Mouse (Mus musculus) CH12.LX (cell line): ENCODE results near the gene Trem1.

Experiments
- CTCF ChIP-seq, 2 experiments: IDR thresholded peaks in 1 of 2; conservative IDR thresholded peaks in 1 of 2; 2 replicates each; pipeline ENCODE4 v1.5.1; 2011 to 2012; ENCODE audit warnings: low read depth in 2 of 2, low read length in 2 of 2, improper control_type of control experiment in 1 of 2, inconsistent platforms in 1 of 2, mild to moderate bottlenecking in 1 of 2, moderate library complexity in 1 of 2
- ELF1 ChIP-seq: IDR thresholded peaks from 2 replicates; pipeline ENCODE4 v1.6.1; 2014; ENCODE audit warnings: low read depth, mild to moderate bottlenecking, inconsistent platforms, low read length, improper control_type of control experiment
- MAX ChIP-seq: IDR thresholded peaks from 2 replicates; pipeline ENCODE4 v1.6.1; 2011; ENCODE audit warnings: low read length, improper control_type of control experiment
- MAZ ChIP-seq: IDR thresholded peaks from 2 replicates; pipeline ENCODE4 v1.6.1; 2012; ENCODE audit warnings: low read depth, mild to moderate bottlenecking, inconsistent platforms, low read length, improper control_type of control experiment, moderate library complexity
- MEF2A ChIP-seq: IDR thresholded peaks from 2 replicates; pipeline ENCODE4 v1.6.1; 2014; ENCODE audit warnings: low read depth, mild to moderate bottlenecking, inconsistent platforms, low read length, improper control_type of control experiment, borderline replicate concordance
- MXI1 ChIP-seq: IDR thresholded peaks from 2 replicates; pipeline ENCODE4 v1.6.1; 2011; ENCODE audit warnings: mild to moderate bottlenecking, low read depth, low read length, improper control_type of control experiment
- ZNF384 ChIP-seq: IDR thresholded peaks from 2 replicates; pipeline ENCODE4 v1.6.1; 2012; ENCODE audit warnings: low read depth, low read length, improper control_type of control experiment, inconsistent platforms

DNA sequence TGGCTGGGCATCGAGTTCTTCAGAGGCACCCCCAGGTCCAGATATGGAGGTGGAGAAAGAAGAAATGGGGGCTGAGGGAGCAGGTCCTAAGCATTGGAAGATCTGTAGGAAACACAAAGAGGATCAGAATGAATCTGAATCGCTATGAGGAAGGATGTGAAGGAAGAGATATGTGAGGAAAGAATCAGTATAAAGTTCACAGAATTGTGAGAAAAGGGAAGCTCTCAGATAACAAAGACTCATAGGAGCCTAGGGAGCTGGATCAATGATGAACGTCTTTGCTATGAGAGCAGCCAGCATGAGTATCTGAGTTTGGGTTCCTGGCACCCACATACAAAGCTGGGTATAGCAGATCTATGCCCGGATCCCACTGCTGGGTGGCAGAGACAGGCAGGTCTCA is 37.3 kb downstream of the Trem1 start:
- TF ChIP-seq MAZ: no peak
- no peak for TF ChIP-seq CTCF (conservative IDR thresholded peaks at IDR 0.05 in 1 of 2, IDR thresholded peaks at IDR 0.05 in 1 of 2; ENCODE audit: low read depth in 2 of 2, low read length in 2 of 2)
- no peak for TF ChIP-seq MEF2A
- no peak for TF ChIP-seq MXI1
- no peak for TF ChIP-seq ZNF384
- TF ChIP-seq ELF1: no peak
- TF ChIP-seq MAX: no peak
